Mouse (Mus musculus) gastrocnemius, adult 8-10 months (tissue): ENCODE measurements around the gene Arl6. TPM values are rescaled to one million over a fixed set of nuclear protein-coding genes. Genes with fewer than 3 reads are reported as not detected.

Experiments
- DNase-seq, 2 experiments: peaks; one replicate each; pipeline ENCODE4 v3.0.0; 2022; ENCODE audit warnings: low spot score in 2 of 2
- total RNA-seq, 4 experiments: library from RNA; stranded (reverse); gene quantifications; 2 replicates each; pipeline ENCODE4 v1.2.4; 2022

Gene Arl6
- 1 to 10 TPM; 1.3 to 2.9 (median 2.2) TPM for total RNA-seq

DNA sequence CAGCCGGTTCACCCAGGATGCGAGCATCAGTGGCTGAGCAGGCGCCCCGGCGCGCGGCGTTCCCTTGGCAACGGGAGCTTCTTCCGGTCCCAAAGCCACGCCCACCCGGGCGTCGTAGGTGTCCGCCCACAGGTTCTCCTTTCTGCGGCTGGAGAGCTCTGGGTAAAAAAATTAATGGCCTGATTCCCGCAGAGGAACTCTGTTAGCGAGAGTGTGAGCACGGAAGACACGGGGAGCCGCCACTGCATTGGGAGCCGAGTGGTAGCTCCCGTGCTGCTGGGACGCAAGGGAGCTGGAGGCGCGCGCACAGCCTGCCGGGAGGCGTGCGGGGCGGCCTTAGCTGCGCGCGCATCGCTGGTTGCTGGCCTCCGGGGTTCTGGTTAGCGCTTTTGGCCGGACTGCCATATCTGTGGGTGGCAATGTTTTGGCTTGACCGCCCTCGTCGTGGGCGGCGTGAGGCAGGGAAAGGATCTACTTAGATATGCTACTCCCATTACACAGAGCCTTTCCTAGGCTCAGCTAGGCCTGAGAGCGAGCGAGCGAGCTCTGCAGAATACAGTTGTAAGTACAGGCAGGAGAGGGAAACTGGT, at the start of gene Arl6:
Gene Arl6 (minus strand): TSS at position 290 of the 590 bp plus-strand sequence.
- peak; percentile 87 to 91 for DNase-seq

DNA sequence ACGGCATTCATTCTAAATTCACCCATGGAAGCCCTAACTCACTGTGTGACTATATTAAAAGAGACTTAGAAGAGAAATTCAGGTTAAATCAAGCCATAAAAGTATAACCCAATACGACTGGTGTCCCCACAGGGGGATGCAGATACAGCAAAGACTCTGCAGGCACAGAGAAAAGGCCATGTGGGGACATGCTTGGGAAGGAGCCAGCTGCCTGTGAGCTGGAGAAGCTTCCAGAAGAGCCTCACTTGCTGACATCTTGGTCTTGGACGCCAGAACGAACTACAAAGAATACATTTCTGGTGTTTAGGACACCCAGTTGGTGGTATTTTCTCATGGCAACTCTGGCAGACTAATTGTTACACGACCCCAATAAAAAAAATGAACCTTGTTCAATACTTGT, 45.9 kb upstream of the Arl6 start:
- DNase-seq, result no peak

DNA sequence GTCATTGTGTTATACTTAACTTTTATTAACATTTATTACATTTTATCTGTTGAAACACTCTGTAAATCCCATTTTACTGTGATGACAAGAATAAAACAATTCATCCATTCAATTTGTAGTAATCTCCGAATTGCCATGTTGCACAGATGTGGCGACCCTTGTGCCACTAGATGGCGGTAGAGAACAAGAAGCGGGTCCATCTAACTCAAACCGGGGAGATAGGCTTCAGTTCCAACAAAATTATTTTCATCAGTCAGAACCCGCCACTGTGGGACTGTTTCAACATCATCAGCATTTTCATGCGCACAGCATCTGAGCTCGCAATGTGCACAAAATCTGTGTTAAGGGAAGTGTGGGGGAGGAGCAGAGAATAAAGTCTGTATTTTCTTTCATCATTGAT, 44.2 kb upstream of the Arl6 start:
- DNase-seq, result peak in 1 of 2 experiments; percentile 14

DNA sequence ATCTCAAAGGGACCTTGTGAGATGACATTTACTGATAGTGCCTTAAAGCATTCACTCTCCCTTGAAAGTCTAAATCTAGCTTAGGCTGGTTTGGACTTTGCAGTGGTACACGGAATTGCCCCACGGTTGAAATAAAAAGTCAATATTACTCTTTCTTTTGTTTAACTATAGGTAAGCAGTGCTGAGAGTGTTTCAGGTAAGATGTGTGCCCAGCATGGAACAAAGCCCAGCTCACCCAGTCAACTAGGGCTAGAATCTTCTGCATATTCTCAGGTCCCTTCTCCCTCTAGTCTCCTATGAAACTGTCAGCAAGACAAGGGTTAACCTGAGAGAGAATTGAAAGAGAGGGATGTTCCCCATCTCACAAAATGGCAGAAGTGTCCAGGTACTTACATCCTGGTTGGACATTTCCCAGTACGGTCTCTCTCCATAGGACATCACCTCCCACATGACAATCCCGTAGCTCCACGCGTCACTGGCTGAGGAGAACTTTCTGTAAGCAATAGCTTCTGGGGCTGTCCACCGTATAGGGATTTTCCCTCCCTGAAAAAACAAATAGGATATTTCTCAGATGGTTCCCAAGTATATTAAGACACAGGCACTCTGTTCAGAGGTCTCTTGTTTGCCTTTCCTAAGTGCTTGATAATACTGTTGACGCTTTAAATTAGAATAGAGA, 43.2 kb upstream of the Arl6 start:
- no peak for DNase-seq

DNA sequence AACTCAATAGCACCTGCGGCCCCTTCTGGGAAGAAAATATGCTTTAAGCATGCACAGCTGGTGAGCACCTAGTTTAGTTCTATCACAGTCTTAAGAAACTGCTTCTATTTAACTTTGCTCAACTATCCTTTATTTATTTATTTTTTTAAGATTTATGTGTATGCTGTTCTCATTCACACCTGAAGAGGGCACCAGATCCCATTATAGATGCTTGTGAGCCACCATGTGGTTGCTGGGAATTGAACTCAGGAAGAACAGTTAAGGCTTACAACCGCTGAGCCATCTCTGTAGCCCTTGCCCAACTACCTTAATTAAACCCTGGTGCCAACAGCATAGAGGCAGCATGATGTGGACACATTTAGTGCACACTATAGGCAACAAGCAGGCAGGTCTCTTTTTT, 27.7 kb upstream of the Arl6 start:
- no peak for DNase-seq

DNA sequence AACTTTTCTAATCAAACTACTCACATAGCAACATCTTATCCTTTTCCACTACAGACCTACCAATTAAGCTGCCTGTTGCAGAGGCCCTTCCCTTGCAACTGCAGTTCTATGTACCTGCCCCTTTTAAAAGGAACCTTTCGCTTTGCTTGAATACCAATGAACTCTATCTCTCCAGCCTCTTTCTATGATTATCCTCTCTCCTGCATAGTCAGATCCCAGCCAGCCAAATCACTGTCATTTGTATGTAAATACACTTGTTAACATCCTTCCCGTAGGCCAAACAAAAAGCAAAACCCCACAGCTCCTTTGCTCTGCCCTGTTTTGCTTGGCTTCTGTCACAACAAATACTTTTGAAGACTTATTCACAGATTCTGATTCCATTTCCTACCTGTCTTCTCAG, 4.6 kb upstream of the Arl6 start:
- no peak for DNase-seq

DNA sequence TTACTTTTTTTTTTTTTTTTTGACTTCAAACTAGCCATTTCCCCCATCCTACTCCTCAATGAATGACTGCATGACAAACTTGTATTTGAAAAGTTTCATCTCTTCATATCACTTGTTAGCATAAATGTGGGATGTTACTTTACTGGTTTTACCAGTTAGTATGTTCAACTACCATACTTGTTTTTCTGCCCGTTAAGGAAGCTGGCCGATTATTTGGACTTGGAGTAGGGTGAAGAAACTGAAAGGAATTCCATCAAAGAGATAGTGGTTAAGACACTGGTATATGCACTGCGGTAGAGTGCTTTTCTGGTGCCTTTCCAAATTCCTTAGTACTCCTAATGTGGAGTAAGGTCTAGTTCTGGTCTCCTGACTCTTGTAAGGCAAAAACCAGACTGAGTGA, 794 bp upstream of the Arl6 start:
- no peak for DNase-seq

DNA sequence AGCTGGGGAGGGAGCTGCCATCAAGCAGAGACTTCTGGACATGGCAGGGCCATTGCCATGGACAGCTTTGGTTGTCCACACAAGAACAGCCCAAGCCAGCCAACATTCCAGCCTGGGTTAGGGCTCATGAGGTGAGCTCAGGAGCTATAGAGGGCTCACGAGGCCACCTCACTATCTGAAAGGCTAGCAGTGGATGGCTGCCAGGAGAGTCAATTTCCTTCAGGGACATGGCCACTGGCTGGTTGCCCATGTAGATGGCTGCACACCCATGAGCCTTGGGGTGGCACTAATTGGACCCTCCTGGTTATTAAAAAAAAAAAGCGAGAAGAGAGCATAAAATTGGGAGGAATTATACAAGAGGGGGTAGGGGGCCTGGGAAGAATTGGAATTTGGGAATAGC, 4.6 kb downstream of the Arl6 start:
- DNase-seq, result no peak

DNA sequence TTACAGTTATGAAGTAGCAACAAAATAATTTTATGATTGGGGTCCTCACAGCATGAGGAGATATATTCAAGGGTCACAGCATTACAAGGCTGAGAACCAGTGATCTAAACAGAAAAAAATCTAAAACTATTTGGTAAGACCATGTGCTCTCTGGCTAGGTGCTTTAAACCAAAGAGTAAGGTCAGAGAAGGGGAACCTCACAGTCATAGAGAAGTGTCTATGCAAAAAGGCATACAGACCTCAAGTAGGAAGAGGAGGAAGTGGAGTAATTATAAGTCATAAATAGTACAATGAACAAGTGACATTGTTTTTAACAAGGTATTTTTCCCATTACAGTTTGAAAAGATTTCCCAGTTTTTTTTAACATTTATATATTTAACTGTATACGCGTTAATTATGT, 17.6 kb downstream of the Arl6 start:
- DNase-seq, result no peak

DNA sequence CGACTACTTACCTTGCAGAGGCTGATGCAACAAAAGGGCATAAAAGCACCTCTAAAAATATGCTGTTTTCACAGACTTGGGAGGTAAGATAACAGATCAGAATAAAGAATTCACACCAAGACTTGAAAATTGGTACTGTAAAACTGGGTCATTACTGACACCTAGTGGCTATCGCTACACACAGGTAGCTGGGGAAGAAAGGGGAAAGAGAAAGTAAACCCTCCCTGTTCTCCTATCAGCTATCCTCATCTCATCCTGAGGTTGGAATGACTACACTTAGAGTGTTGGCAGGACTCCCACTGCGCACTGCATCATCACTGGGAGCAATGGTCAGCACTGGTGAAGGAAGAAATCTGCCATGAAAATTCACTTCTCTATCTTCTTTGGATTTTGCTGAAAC, 22.0 kb downstream of the Arl6 start:
- DNase-seq, result peak in 1 of 2 experiments; percentile 18

DNA sequence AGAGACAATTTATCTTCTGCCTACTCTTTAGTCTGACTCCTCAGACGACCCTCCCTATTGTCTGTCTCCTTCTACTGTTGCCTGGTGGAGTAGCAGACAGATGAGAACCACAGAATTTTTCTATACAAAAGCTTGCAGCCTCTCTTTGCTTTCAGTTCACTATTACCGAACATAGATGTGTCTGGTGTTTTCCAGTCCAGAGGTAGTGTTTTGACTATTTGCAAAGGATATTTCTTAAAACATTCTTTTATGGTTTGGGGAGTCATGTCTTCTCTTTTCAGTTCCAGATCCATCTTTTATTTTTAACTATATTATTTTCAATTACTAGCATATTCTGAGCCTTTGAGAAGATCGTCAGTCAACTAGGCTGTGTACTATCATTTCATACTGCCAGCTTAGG, 23.5 kb downstream of the Arl6 start:
- DNase-seq, result no peak

DNA sequence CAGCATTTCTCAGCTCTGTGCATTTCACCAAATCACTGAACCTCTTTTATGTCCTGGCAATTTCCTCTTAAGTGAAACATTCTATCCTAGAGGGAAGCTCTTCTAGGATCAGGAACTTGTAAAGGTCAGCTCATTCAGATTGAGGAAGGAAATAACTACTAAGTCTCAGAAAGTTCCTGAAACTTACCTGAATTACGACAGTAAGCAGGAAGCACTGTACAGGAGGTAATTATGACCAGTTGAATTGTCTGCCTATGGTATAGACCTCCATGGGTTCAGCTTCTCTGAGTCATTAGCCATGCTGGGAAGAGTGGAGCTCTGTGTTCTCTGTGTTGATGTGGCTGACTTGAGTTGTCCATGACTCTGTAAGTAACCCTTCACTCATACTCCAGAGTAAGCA, 28.4 kb downstream of the Arl6 start:
- no peak for DNase-seq

DNA sequence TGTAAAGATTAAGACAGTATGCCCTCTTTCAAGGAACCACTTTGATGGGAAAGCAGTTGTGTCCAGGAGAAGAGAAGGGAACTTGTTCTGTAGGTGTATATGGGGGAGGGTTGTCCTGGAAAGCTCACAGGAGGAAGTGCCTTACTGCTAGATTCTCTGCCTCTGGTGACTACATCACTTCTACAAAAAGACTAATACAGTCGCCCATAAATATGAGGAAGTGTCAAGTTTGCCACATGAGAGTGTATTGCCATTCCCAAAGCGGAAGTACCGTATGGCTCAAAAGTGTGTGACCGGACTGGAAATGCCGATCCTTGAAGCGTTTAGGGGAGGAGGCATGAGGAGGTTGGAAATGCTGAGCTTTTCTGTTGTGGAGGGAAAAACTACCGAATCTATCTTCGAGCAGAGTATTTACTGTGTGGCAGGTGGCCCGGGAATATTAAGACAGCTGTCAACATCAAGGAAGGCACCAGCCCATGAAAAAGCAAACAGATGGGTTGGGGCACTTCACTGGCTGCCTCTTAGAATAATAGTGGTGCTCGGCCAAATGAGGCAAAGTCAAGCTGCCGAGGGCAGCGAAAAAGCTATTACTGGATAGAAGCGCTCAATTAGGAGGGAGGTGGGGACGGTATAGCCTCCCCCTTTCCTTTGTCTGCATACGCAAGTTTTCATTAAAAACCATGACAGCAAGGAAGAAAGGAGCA, 35.0 kb downstream of the Arl6 start:
- DNase-seq, result no peak

DNA sequence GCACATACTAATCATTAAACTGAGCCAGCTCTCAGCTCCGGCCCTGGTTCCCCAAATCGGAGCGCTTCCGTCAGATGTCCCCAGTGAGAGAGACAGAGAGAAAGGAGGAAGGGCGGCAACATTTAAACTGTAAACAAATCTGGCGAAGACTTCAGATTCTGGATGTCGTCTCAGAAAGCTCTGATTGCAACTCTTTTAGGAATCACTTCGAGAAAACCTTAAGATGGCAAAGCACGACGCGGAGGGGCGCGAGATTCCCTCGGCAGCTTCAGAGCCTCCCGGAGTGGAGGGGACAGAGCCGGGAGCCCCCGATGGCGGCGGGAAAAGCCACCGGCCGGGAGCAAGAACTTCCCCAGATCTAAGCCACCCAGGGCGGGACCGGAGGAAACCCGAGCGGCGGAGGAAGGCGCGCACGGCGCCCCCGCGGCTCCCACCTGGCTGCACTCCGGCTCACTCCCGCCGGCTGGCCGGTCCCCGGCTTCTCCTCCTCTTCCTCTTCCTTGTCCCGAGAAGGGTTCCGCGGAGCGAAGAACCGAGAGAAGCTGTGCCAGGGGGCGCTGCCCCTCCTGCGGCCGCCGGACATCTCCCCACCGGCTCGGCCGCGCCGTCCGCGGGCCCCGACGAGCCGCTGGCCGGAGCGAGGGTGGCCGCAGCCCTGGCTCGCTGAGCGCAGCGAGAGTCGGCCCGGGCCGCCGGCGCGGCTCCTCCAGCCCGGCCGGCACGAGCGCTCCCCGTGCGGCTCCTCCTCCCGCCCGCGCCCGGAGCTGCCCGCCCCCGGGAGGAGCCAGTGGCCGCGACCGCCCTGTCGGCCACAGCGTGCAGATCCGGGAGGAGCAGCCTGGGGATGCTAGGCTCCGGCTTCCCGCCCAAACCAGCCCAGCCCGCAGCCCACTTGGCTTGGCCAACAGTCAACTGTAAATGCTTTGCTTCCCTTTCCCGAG, 38.6 kb downstream of the Arl6 start, which contains the start of gene Crybg3:
Gene Crybg3 (minus strand): TSS at position 669 of the 941 bp plus-strand sequence.
- DNase-seq, result peak; percentile 64 to 74

DNA sequence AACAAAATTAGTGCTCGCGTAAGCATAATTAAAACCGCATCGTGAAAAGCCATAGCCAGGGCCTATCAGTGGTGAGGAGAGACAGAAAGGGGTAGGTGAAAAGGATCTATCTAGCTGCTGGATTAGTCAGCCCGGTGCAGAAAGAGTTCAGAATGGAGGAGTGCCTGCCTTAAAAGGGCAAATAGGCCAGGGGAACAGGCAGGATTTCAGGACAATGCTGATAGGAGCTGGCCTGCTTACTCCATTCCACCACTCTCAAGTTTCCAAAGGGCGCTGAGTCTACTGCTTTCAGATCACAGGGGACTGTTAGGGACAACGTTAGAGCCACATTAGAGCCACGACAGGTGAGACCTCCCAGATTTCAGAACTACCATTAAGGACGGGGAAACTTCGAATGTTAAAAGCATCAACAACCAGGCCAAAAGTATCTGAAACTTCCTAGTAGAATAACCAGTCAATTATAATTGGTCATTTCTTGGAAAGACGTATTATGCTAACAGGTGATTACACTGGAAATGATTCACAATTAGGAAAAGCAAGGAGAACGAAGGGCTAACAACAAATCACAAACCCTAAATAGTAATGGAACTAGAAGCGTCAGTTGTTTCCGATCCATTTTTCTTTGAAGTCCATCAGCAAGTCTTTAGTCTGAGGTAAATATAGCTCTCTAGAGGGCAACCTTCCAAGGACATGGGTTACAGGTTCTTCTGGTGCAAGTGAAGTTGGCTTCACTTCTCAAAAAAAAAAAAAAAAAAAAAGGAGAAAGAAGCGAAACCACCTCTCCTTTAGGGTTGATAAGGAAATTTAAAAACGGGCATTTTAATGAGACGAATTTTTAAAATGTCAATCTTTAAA, 39.6 kb downstream of the Arl6 start:
- DNase-seq, result no peak

DNA sequence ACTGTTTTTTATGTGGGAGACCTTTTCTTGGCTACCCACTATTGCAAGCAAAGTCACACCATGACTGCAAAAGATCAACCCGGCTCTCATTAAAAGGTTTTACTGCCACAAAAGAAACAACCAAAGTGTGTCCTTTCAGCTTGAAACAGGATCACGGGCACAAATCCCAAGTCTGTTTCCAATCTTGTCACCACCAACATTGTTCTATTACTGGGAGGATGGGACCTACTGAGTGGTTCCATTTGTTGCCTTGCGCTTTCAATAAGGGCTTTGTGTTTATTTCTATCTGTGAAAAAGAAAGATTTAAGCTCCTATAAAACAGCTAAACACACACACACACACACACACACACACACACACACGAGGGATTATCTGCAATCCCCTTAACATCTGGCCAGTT, 40.2 kb downstream of the Arl6 start:
- no peak for DNase-seq

DNA sequence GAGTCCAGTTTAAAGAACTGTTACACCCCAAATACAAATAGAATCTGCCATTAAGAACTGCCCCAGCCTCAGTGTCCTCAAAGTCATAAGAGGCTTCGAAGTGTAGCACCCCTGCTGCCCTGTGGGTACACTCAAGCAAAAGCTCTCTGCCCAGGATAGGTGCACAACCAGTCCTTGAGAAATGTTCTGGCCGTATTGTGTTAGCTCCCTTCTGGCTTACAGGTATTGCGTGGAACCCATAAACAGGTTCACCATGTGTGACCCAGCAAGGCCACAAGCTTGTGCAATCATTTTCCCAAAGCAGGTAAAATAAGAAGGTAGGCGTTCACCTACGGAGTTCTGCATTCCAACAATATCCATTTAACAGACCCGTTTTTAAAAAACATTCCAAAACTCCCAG, 41.9 kb downstream of the Arl6 start:
- DNase-seq, result no peak

DNA sequence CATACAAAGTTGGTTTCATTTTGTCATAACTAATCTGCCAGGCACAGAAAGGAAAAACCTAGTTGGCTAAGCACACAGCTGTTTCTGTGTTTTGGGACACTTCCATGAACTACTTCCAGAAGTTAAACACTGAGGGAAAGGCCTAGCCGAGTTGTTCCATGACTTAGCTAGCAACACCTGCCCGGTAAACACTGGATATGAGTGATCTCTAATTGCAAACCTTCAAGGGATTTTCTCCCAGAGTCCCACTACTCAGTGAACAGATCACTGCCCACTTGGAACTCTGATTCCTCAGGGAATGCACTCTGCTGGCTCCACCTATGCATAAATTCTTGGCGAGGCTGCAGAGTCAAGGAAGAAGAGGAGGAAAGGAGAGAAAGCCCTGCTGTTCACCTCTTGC, 44.5 kb downstream of the Arl6 start:
- DNase-seq, result no peak

DNA sequence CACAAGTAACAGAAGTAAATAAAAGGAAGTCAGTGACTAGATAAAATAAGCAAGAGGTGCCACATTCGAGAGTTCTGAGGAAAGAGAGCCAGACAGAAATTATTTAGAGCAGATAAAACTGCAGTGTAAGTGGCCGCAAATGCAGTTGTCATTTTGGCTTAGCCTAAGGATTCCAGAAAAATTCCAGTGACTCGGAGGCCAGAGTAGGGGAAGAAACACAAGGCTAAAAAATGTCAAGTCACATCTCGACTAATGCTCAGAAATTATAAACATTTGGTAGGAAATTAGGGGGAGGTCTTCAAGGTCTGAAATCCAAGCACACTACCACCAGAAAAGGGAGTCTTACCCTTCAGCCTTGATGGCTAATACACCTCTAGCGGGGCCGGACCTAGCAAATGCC, 48.4 kb downstream of the Arl6 start:
- no peak for DNase-seq

DNA sequence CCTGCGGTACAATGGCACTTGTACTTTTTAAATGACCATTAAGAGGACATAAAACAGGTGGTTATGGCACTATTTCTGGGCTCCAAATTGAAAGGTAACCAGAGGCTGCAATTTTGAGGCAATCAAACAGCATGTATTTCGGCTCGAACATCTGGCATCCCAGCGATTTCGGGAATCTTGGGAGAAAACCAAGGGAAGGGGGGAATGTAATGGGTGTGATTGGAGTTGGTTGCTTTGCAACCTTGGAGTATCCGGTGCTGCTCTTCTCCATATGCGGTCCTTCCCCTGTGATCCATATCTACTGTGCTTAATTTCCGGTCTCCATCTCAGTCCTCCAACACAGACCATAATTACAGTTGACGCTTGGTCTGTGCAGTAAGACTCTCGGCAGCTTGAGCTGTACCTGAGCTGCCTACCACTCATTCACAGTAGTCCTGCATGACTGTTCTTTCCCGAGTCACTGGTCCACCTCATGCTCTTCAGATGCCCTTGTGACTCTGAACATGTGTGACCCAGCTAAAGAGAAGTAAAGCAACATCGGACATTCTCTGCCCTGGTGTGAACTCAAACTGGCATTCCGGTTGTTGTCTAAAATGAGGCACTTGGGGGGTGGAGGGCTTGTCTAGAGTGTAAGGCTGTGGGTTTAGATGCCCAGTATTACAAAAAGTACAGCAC, 50.7 kb downstream of the Arl6 start:
- DNase-seq, result no peak
